Mouse (Mus musculus) testis, postnatal 14 days (tissue): ENCODE results near the gene Mc1r.
A peak's percentile ranks its signal among the peaks of the same experiment; 100 is the strongest.
"Not testable (repeated sequence)": the region's sequence is repeated elsewhere in the genome, so short reads cannot be mapped to it uniquely, and the experiment has no call there.

Experiments
- DNase-seq: peaks from one replicate; pipeline ENCODE4 v3.0.0; 2021; ENCODE audit warnings: low spot score

Gene Mc1r

DNA sequence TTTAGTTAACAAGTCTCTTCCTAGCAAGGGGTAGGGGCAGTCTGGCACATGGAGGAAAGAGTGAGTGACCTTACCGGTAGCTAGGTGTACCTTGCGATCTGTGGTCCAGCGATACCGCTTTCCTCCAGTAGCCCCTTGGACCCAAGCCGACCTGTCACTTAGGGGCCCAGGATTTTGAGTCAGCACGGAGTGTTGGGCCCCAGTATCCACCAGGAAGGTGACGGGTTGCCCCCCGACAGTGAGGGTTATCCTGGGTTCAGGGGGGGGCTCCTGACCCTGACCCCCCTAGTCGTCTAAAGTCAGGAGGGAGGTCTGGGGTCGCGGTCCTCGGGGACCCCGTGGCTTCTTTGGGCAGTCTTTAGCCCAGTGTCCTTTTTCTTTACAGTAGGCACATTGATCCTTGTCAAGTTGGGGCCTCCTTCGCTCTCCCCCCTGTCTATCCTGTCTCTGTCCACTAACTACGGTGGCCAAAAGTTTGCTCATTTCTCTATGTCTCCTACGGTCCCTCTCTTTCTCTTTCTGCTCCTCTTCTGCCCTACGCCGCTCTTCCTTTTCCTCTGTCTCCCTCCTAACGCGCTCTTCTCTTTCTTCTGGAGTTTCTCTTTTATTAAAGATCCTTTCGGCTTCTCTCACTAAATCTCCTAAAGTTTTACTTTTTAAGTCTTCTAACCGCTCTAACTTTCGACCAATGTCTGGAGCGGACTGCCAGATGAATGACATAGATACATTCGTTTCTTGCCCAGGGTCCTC, 24.9 kb downstream of the Mc1r start:
- no peak for DNase-seq

DNA sequence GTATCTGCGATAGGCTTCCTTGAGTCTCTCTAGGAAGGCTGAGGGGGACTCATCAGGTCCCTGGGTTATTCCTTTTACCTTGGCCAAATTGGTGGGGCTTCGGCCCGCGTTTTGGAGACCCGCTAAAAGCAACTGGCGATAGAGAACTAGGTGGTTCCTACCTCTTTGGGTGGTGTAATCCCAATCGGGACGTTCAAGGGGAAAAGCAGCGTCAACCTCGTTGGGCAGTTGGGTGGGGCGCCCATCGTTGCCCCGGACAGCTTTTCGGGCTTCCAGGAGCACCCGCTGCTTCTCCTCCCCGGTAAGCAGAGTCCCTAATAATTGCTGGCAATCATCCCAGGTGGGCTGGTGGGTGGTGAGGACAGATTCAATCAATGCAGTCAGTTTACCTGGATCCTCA, 25.5 kb downstream of the Mc1r start:
- no peak for DNase-seq

GRCm38 (mm10) chr8:123433241-123433974, 26.5 kb downstream of the Mc1r start:
- not testable (repeated sequence) for DNase-seq

- no peak for DNase-seq
These were observed 34.9 kb downstream of the Mc1r start for GRCm38 (mm10) chr8:123441788-123442187.

DNA sequence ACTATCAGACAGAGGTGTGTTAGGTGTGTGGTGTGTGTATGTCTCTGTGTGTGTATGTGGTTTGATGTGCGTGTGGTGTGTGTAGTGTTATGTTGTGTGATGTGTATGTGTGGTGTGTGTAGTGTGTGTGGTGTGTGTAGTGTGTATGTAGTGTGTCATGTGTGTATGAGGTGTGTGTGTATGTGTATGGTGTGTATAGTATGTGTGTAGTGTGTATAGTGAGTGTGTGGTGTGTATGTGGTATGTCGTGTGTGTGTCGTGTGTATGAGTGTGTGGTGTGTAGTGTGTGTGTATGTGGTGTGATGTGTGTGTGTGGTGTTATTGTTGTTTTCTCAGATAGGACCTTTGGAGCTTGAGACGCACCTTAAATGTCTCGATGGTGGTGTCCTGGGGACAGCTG, 35.4 kb downstream of the Mc1r start:
- DNase-seq = no peak

DNA sequence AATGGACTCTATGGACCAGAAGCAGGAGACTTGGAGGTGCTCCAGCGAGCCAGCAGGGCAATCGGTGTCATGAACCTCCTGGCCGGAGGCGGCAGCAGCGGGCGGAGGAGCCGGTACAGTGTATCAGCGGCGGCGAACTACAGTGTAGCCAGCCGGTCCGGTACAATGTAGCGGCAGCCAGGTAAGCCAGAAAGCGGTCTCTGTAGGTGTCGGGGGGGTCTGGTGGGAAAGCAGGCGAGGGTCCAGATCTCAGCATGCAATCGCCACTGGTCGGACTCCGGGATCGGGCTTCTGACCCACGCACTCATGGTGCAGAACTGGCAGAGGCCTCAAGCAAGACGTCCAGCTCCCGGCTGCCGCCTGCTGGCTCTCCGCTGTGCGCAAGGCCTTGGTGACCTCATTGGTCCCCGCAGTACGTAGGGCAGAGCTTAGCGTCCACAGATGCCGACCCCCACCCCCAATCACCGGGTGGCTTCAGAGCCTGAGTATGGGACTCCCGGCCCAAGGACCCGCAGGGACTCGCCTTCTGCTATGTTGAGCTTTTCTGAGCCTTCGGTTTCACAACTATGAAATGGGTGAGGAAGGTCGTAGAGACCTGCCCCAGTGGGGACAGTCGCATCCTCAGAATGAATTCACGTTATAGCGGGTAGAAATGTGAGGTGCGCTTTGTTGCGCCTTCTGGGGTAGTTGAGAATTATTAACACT, 36.1 kb downstream of the Mc1r start:
- peak; percentile 84 for DNase-seq

DNA sequence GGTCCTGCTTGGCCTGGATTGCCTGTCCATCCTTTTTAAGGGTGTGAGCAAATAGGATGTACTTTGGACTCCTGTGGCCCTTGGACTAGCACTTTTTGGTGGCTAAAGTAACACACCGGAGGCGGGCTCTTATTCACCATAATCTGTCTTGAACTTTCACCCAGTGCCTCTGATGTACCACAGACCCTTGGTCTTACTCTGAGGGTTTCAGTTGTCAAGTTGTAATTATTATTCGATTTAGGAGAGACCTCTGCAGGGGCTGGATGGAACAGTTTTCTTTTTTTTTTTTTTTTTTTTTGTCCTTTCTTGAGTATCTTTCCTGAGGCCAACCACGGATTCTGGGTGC, 36.6 kb downstream of the Mc1r start:
- no peak for DNase-seq

GRCm38 (mm10) chr8:123444131-123444530, 37.2 kb downstream of the Mc1r start:
- no peak for DNase-seq

GRCm38 (mm10) chr8:123445981-123446380, 39.1 kb downstream of the Mc1r start:
- DNase-seq = no peak

DNA sequence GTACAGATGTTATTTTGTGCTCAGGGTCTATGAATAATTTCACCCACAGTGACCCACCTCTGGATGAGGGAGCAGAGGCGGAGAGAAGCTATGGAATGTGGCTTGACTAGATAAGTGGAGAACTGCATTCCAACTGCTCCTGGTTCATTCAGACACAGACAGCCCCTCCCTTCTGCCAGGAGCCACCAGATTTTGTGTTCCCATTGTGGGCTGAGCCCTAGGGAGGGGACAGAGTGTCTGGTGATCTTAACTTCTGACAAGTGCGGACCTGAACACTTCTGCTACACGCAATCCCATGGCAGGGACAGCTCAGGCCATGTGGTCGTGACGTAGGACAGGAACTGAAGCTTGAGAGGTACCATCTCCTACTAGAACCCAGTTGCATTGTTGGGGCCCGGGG, 39.9 kb downstream of the Mc1r start:
- DNase-seq = no peak

DNA sequence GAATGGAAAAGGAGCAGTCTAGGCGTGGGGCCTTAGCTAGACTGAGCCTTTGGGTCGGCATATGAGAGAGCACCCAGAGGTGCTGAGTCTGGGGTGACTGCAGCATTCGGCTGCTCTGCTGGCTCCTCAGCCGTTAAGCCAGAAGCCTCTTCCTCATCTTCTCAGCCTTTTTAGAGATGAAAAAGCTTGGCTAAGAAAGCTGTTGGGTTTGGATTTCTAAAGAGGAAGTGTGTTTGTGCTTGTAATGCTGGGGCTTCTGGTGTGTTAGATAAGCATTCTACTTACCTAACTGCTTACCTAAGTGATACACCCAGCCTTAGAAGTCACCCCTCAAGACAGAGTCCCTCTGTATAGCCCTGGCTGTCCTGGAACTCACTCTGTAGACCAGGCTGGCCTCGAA, 43.9 kb downstream of the Mc1r start:
- no peak for DNase-seq

DNA sequence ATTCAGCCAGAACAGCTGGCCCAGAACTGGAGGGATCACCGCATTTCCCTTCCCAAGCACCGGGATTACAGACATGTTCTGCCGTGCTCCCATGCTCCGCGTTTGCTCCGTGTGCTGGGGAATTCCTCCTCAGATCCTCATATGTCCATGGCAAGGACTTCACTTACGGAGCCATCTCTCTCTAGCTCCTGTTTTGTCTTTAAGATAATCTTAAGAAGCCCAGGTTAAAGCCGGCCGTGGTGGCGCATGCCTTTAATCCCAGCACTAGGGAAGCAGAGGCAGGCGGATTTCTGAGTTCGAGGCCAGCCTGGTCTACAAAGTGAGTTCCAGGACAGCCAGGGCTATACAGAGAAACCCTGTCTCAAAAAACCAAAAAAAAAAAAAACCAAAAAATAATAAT, 44.8 kb downstream of the Mc1r start:
- not testable (repeated sequence) for DNase-seq

GRCm38 (mm10) chr8:123452149-123452548, 45.2 kb downstream of the Mc1r start:
- DNase-seq = no peak

DNA sequence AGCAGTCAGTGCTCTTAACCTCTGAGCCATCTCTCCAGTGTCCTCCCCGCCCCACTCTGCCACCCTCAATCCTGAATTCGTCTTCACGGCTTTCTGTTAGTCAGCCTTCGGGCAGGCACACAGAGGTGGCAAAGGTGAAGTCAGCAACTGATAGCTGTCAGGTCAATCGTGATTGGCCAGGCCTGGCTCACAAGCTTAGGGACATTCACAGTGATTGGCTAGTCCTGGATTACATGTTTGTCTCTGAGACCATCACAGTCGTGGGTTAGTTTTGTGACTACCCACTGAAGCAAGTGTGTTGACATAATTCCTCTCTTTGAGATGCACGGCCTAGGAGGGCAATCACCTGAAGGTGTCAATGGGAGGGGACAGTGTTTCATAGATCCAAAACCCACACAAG, 46.4 kb downstream of the Mc1r start:
- no peak for DNase-seq

- no peak for DNase-seq
These were observed 47.0 kb downstream of the Mc1r start for GRCm38 (mm10) chr8:123453951-123454350.

DNA sequence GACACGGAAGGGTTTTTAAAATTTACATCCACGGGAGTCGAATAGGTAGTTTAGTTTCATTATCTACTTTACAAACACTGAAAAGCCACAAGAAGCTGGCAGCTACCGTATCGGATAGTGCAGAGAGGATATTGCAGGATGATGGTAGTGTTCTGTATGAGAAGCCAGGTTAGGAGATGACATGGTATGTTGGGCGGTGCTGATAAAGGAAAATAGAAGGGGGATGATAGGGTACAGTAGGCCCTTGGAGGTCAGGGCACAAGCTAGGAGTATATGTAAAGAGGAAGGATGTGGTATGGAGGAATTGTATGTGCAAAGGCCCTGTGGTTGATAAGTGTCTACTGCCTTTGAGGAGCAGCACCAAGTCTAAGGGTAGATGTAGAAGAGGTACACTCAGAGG, 47.7 kb downstream of the Mc1r start:
- DNase-seq = no peak
